Mouse (Mus musculus) embryonic facial prominence, embryonic 14.5 days (tissue): ENCODE measurements around the gene Map3k3. TPM values are rescaled to one million over a fixed set of nuclear protein-coding genes. Genes with fewer than 3 reads are reported as not detected.
A peak's percentile ranks its signal among the peaks of the same experiment; 100 is the strongest.
"Not testable (repeated sequence)": the region's sequence is repeated elsewhere in the genome, so short reads cannot be mapped to it uniquely, and the experiment has no call there.

Source experiments
- ATAC-seq: fragments of 200-750 bp; cut with Nextera tagmentation; 2 replicates; pipeline ENCODE4 v1.8.0; 2017; ENCODE audit warnings: low read depth, moderate number of reproducible peaks, moderate TSS enrichment
- DNase-seq: peaks from one replicate; pipeline ENCODE4 v3.0.0-alpha.2; 2015; ENCODE audit warnings: low spot score
- H3K27ac ChIP-seq: fragments of 300-500 bp; sonication (generic); replicated peaks from 2 replicates; pipeline ENCODE4 v1.5.1; 2014; ENCODE audit warnings: low read depth, mild to moderate bottlenecking, low read length, moderate library complexity
- H3K27me3 ChIP-seq: fragments of 300-500 bp; sonication (generic); replicated peaks from 2 replicates; pipeline ENCODE4 v1.6.1; 2014; ENCODE audit warnings: low read length; ENCODE audit not compliant: control insufficient read depth, insufficient read depth
- H3K36me3 ChIP-seq: fragments of 300-500 bp; sonication (generic); 2 replicates; pipeline ENCODE4 v1.6.1; 2014; ENCODE audit warnings: low read length, mixed read lengths; ENCODE audit not compliant: control insufficient read depth, insufficient read depth
- H3K4me1 ChIP-seq: fragments of 300-500 bp; sonication (generic); 2 replicates; pipeline ENCODE4 v1.6.1; 2014; ENCODE audit warnings: antibody characterized with exemption, low read length; ENCODE audit not compliant: control insufficient read depth, insufficient read depth
- H3K4me2 ChIP-seq: fragments of 300-500 bp; sonication (generic); 2 replicates; pipeline ENCODE4 v1.6.1; 2014; ENCODE audit warnings: low read depth, mild to moderate bottlenecking, low read length, moderate library complexity, mixed read lengths
- H3K4me3 ChIP-seq: fragments of 300-500 bp; sonication (generic); 2 replicates; pipeline ENCODE4 v1.5.1; 2014; ENCODE audit warnings: low read depth, mild to moderate bottlenecking, low read length
- H3K9ac ChIP-seq: fragments of 300-500 bp; sonication (generic); 2 replicates; pipeline ENCODE4 v1.6.1; 2014; ENCODE audit warnings: low read depth, mild to moderate bottlenecking, low read length, moderate library complexity, mixed read lengths
- H3K9me3 ChIP-seq: fragments of 300-500 bp; sonication (generic); 2 replicates; pipeline ENCODE4 v1.6.1; 2016; ENCODE audit warnings: low read length; ENCODE audit not compliant: control insufficient read depth
- WGBS: fragments of 180-500 bp; shearing (Covaris S2); extraction: QIAGEN DNeasy Blood & Tissue Kit; methylation state at CpG from one replicate; pipeline ENCODE4 v1.1.7; 2014; 5-methylcytosine and 5-hydroxymethylcytosine counted together
- polyA plus RNA-seq: library from polyadenylated mRNA; unstranded; fragments of >200 nt; fragmentation: Nextera tagmentation; extraction: Ambion mirVana; gene quantifications from 2 replicates; pipeline ENCODE4 v1.2.1, GENCODE M21; 2014

Gene Map3k3
- polyA plus RNA-seq, 1 experiment from 2014 or later, result 30.4 TPM

GRCm38 (mm10) chr11:106106047-106106587 is 21.7 kb downstream of the Map3k3 start:
- Histone ChIP-seq H3K27me3 (no peaks in the 10 kb centered on the region), H3K9ac (no peak overlapping the region), H3K4me3 (no peak overlapping the region), H3K9me3 (no peaks in the 10 kb centered on the region), H3K4me1 (no peaks in the 10 kb centered on the region), H3K4me2 (no peak overlapping the region), H3K27ac (no peak overlapping the region), H3K36me3 (0 out of 2 replicates have a peak, but pooled peaks cover 4% of the 10 kb centered on the region)
- ATAC-seq, result no peak
- WGBS, result 83% methylated on average over 8 of the region's 8 CpGs
- no peak for DNase-seq

- DNase-seq (peak; percentile 36), ATAC-seq (no peak)
- no peak overlapping the region for H3K9ac ChIP-seq
- H3K36me3 ChIP-seq, result peaks cover 39% of the 10 kb centered on the region
- no peaks in the 10 kb centered on the region for H3K4me1 ChIP-seq
- H3K27ac ChIP-seq, result peak overlapping the region; percentile 72
- no peaks in the 10 kb centered on the region for H3K9me3 ChIP-seq
- no peak overlapping the region for H3K4me2 ChIP-seq
- H3K4me3 ChIP-seq, result no peak overlapping the region
- H3K27me3 ChIP-seq, result no peaks in the 10 kb centered on the region
Observed at GRCm38 (mm10) chr11:106111688-106112087, 27.3 kb downstream of the Map3k3 start.

DNA sequence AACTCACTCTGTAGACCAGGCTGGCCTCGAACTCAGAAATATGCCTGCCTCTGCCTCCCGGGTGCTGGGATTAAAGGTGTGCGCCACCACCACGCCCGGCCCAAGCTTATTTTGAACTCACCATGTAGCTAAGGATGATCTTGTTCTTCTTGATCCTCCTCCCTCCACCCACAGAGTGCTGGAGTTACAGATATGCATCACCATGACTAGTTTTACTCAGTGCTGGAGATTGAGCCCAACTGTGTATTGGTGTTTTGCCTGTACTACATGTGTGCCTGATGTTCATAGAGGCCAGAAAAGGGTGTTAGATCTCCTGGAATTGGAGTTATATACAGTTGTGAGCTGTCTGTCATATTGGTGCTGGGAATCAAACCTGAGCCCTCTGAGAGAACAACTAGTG is 37.8 kb downstream of the Map3k3 start:
- no peaks in the 10 kb centered on the region for H3K4me1 ChIP-seq
- peaks cover 78% of the 10 kb centered on the region for H3K36me3 ChIP-seq
- H3K27ac ChIP-seq, result no peak overlapping the region
- no peak overlapping the region for H3K4me2 ChIP-seq
- H3K27me3 ChIP-seq, result no peaks in the 10 kb centered on the region
- H3K9me3 ChIP-seq, result no peaks in the 10 kb centered on the region
- H3K4me3 ChIP-seq, result no peak overlapping the region
- H3K9ac ChIP-seq, result no peak overlapping the region
- 99% methylated on average over 5 of the region's 5 CpGs for WGBS
- ATAC-seq (no peak), DNase-seq (no peak)

DNA sequence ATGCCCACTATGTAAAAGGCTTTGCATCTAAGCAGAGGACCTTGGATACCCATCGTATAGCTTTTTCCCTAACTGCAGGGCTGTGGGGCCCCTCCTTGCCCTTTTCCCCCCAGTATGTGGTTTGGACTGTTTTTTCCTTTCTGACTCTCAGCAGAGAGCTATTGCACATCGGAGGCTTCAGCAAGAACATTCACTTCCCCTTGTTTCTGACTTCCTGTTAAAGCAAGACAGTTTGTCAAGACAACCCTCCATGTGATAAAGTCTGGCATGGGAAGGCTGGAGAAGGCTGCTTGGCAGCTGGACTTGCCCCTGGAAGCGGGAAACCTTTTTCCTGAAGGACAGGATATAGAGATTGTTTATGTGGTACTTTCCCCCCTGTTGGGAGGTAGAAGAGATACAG is 38.3 kb downstream of the Map3k3 start:
- ATAC-seq, result no peak
- Histone ChIP-seq H3K27ac (no peak overlapping the region), H3K4me3 (no peak overlapping the region), H3K4me1 (no peaks in the 10 kb centered on the region), H3K27me3 (no peaks in the 10 kb centered on the region), H3K9me3 (no peaks in the 10 kb centered on the region), H3K36me3 (peaks cover 73% of the 10 kb centered on the region), H3K4me2 (no peak overlapping the region), H3K9ac (no peak overlapping the region)
- peak; percentile 5 for DNase-seq
- WGBS, result 86% methylated on average over 3 of the region's 3 CpGs

DNA sequence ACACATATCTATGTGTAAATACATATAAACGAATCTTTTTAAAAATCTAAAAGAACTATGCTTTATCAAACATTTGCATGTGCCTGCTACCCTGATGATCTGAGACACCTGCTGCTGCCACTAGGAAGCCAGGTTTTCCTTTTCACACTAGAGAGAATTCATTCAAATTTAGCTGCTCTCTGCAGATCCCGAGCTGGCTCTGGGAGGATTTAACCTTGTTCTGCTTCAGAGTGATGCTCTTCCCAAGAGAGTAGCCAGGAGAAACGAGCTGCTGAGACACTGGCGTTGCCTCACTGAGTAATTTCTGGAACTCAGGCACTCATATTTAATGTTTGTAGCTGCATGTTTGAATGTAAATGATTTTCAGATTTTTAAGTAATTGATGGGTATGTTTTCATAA is 40.4 kb downstream of the Map3k3 start:
- DNase-seq (no peak), ATAC-seq (no peak)
- Histone ChIP-seq H3K4me2 (no peak overlapping the region), H3K27ac (no peak overlapping the region), H3K36me3 (peaks cover 74% of the 10 kb centered on the region), H3K9ac (no peak overlapping the region), H3K4me1 (no peaks in the 10 kb centered on the region), H3K9me3 (no peaks in the 10 kb centered on the region), H3K27me3 (no peaks in the 10 kb centered on the region), H3K4me3 (no peak overlapping the region)
- 73% methylated on average over 4 of the region's 4 CpGs for WGBS

DNA sequence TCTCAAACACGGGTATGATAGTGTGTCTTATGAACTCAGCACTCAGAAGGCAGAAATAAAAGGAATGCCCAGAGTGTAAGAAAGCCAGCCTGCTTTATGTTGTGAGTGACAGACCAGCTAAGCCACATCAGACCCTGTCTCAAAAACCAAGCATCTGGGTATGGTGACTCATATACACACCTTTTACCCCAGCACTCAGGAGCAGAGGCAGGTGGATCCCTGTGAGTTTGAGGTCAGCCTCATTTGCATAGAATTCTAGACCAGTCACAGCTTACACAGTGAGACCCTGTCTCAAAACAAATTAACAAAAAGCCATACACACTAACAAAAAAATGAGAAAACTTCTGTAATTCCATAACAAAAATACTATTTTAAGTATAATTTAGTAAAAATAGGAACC is 41.4 kb downstream of the Map3k3 start:
- Histone ChIP-seq H3K9ac (no peak overlapping the region), H3K27ac (no peak overlapping the region), H3K36me3 (peaks cover 76% of the 10 kb centered on the region), H3K4me3 (no peak overlapping the region), H3K9me3 (no peaks in the 10 kb centered on the region), H3K4me2 (no peak overlapping the region), H3K4me1 (no peaks in the 10 kb centered on the region), H3K27me3 (no peaks in the 10 kb centered on the region)
- DNase-seq (no peak), ATAC-seq (no peak)
- 74% methylated on average over 1 of the region's 1 CpGs for WGBS

GRCm38 (mm10) chr11:106126727-106127373 is 42.4 kb downstream of the Map3k3 start:
- not testable (repeated sequence) for H3K27me3 ChIP-seq, H3K4me2 ChIP-seq, H3K9ac ChIP-seq, H3K4me1 ChIP-seq, DNase-seq, H3K4me3 ChIP-seq, H3K27ac ChIP-seq, ATAC-seq, H3K9me3 ChIP-seq
- 96% methylated on average over 4 of the region's 6 CpGs for WGBS
- H3K36me3 ChIP-seq, result peaks cover 67% of the 10 kb centered on the region

DNA sequence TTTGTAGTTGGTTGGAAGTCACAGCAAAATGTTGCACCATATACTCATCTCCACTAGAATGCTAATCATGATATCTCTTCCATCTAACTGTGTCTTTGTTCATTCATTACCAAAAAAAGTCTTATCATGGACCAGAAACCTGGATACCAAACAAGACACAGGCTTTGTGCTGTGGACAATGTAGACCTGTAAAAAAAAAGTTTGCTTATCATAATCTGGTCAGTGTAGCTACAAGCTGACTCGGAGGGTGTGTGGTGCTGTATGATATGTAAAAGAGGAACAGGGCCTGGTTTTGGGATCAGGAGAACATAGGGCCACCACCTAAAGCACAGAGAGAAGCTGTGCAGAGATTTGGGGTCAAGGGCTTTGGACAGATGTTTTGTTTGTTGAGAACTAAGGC is 45.1 kb downstream of the Map3k3 start:
- H3K4me3 ChIP-seq, result no peak overlapping the region
- no peaks in the 10 kb centered on the region for H3K4me1 ChIP-seq
- H3K27ac ChIP-seq, result no peak overlapping the region
- DNase-seq (no peak), ATAC-seq (no peak)
- H3K9ac ChIP-seq, result no peak overlapping the region
- no peaks in the 10 kb centered on the region for H3K27me3 ChIP-seq
- no peak overlapping the region for H3K4me2 ChIP-seq
- H3K9me3 ChIP-seq, result no peaks in the 10 kb centered on the region
- WGBS, result 92% methylated on average over 1 of the region's 1 CpGs
- peaks cover 46% of the 10 kb centered on the region for H3K36me3 ChIP-seq

DNA sequence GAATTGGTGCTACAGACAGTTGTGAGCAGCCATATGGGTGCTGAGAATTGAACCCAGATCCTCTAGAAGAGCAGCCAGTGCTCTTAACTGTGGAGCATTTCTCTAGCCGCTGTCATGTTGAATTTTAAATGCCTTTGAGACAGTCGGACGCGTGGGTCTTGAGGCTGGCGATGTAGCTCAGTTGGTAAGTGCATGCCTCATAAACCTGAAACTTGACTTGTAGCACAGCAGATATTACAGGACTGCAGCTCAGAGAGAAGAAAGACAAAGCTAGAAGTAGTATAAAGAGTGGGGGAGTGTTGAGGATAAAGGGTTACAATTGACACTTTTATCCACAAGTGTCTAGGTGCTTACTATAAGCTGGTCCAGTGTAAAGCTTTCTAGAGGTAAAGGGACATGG is 48.1 kb downstream of the Map3k3 start:
- WGBS, result 91% methylated on average over 5 of the region's 5 CpGs

More for the DNA sequence above, 48.1 kb downstream of the Map3k3 start:
- DNase-seq (no peak), ATAC-seq (no peak)
- Histone ChIP-seq H3K9ac (no peak overlapping the region), H3K4me2 (no peak overlapping the region), H3K27me3 (no peaks in the 10 kb centered on the region), H3K27ac (no peak overlapping the region), H3K9me3 (no peaks in the 10 kb centered on the region), H3K4me3 (no peak overlapping the region), H3K4me1 (peaks cover 3% of the 10 kb centered on the region; the same call in 1 of the 2 replicates), H3K36me3 (peaks cover 52% of the 10 kb centered on the region)
